Mouse (Mus musculus) MN1 (cell line): ENCODE data around the gene Cdk11b.
"Not testable (repeated sequence)": the region's sequence is repeated elsewhere in the genome, so short reads cannot be mapped to it uniquely, and the experiment has no call there.

ENCODE experiments used
- DNase-seq: peaks from one replicate; pipeline ENCODE4 v3.0.0-alpha.2; 2016; ENCODE audit warnings: low spot score

Cdk11b gene

DNA sequence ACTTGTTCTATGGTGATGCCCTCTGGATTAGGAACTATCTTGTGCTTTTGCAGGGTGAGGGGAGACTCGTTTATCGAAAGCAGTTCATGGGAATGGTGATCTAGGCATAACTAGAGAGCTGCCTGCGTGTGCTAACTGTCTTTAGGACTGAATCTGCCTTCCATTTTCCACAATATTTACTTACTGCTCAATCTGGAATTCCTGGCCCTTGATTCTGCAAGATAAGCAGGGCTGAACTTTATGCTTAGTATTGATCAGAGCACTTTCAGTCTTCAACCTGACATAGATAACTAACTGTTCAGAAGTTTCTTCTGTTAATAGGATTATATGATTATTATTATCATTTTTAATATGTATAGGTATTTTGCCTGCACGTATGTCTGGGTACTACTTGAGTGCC lies 19.5 kb upstream of the Cdk11b start:
- DNase-seq: no peak

DNA sequence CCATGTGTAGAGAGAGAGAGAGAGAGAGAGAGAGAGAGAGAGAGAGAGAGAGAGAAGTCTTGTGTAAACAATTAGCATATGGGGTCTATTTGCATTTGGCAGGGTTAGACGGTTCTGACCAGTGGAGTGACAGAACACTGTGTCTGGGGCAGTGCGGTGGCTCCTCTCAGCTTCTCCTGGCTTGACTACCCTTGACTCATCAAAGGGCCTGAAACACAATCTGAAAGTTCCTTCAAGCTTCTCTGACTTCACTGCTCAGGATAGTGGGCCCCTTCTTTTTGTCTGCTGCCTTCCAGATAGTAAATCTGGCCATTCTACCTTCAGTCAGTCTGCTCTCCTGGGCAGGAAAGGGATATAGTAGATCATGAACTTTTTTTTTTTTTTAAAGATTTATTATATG lies 17.8 kb upstream of the Cdk11b start:
- no peak for DNase-seq

DNA sequence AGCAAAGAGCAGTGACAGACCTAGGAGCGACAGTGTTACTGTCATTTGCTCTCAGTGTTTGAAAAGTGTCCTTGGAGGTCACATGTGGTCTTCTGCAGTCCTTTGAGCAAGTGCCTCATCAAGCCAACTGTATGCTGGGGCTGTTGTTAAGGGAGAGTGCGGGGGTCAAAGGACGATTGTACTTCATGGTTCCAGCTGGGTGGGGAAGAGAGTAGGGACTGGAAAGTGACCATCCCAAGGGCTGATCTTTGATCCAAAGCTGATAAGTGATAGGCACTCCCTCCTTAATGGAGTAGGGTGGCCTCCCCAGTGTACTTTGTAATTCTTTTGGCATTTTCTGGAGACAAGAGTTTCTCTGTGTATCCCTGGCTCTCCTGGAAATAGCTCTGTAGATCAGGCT lies 12.8 kb upstream of the Cdk11b start:
- DNase-seq: no peak

DNA sequence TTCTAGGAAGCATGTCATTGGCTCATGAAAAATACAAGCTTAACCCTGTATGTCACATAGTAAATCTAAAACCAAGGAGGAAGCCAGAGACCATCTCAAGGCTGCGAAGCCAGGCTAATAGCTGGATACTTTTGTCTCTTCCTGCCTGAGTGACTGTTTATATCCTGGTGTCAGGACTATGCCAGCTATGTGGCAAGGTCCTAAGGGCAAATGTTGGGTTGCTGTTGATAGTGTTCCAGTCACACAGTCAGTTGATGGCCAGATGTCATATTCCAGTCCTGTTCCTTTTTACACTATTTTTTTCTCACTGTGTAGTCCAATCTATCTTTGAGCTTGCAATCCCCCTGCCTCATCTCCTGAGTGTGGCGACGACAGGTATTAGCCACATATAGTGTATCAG lies 11.4 kb upstream of the Cdk11b start:
- DNase-seq: no peak

DNA sequence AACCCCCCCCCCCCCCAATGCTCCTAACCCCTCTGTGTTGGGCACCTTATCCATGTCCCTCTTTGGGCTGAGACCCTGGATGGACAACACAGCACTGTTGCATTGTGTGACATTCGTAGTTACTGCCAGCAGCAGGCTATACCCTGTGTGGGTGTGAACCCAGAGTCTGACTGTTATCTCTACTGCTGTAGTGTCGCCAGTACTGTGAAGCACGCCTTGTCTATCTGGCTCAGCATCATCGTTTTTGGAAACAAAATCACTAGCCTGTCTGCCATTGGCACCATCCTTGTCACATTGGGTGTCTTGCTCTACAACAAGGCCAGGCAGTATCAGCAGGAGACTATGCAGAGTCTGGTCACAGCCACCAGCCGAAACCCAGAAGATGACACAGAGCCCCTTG lies 6.3 kb upstream of the Cdk11b start:
- DNase-seq: no peak

DNA sequence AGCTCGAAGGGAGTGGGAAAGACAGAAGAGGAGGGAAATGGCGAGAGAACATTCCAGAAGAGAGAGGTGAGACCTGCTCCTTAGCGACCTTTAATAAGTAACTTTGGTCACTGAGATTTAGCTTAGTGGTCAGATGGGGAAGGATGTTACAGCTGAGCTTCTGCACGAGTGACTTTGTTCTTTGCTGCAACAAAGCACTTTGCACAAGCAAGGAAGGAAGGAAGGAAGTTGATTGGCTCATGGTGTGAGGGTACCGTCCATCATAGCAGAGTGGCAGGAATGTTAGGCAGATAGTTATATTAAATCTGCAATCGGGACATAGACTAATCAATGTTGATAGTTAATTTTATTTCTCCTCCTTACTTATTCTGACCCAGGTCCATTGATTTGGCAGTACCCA lies 5.6 kb downstream of the Cdk11b start:
- no peak for DNase-seq

DNA sequence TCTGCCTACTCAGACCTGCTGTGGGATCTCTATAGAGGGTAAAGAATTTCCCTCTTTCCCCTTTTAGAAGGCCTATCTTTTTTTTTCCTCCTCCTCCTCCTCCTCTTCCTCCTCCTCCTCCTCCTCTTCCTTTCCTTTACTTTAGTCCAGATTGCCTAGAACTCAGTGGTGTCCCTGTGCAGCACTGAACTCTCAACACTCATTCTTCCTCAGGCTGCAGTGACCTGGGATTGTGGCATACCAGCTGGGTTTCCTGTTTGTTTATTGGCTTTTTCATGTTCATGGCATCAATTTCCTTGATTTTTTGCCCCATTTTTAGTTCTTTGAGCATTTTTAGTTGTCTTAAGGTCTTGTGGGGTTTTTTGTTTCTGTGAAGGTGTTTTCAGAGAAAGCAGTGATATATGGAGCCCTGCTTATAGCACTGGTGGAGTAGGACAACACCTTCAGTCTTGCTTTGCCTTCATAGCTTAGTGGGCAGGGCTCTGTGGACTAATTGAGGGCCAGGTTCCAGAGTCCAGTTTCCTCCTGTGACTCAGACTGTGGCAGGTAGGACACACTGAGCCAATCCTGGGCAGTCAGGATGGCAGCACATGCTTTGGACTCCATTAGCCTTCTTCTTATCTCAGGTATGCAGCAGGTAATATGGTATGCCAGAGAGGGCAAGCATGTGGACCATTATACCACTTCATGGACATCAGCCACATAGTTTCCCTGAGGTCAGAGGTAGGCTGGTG lies 11.3 kb downstream of the Cdk11b start:
- no peak for DNase-seq

DNA sequence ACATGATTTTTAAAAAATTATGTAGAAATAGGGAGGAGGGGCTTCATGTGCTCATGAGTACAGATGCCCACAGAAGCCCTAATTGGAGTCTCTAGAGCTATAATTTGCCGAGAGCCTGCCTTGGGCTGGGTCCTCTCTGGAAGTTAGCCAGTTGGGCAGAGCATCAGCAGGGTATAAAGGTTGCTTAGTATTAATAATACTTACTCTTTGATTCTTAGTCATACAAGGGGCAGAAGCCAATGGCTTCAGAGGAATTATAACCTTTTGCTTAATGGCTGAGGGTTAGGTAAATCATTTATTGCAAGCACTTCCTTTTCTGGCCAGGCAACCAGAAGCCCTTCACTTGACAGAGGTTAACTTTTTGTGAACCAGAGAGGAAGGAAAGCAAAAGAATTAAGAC lies 18.9 kb downstream of the Cdk11b start:
- no peak for DNase-seq

DNA sequence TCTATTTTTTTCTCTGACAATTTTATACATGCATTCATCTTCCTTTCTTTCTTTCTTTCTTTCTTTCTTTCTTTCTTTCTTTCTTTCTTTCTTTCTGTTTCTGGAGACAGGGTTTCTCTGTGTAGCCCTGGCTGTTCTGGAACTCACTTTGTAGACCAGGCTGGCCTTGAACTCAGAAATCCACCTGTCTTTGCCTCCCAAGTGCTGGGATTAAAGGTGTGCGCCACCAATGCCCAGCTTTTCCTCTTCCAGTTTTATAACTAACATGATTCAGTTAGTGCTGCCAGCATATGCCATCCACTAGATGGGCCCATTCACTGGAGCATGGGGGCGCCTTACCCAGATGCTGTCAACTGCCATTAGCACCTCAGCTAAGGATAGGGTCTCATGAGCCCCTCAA lies 20.7 kb downstream of the Cdk11b start, which contains the start of gene Gm10563:
Gene Gm10563, minus strand, starts transcription at position 101 of the 400 bp plus-strand sequence.
- not testable (repeated sequence) for DNase-seq

DNA sequence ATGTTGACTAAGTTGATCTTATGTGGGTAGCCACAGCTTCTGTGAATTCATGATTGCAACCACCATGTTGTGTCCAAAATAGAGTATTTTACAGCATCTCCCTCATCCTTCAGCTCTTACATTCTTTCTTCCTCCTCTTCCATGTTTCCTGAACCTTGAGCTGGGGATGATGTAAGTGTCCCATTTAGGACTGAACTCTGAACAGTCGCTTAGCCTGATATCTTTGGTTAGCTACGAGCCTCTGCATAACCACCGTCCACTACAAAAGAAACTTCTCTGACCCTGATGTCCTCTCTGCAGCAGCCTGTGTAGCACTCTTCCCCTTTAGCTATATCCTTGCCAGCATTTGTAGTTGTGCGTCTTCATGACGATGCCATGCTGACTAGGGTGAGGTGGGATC lies 21.1 kb downstream of the Cdk11b start:
- no peak for DNase-seq

DNA sequence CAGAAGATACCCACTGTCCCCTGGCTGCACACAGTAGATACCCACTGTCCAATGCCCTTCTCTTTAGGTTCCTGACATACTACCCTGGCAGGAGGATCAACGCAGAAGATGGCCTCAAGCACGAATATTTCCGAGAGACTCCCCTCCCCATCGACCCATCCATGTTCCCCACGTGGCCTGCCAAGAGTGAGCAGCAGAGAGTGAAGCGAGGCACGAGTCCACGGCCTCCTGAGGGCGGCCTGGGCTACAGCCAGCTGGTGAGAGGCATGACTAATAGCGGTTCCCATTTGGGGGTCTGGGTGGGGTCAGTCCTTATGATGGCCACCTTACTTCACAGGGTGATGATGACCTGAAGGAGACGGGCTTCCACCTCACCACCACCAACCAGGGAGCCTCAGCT lies 24.7 kb downstream of the Cdk11b start:
- no peak for DNase-seq

DNA sequence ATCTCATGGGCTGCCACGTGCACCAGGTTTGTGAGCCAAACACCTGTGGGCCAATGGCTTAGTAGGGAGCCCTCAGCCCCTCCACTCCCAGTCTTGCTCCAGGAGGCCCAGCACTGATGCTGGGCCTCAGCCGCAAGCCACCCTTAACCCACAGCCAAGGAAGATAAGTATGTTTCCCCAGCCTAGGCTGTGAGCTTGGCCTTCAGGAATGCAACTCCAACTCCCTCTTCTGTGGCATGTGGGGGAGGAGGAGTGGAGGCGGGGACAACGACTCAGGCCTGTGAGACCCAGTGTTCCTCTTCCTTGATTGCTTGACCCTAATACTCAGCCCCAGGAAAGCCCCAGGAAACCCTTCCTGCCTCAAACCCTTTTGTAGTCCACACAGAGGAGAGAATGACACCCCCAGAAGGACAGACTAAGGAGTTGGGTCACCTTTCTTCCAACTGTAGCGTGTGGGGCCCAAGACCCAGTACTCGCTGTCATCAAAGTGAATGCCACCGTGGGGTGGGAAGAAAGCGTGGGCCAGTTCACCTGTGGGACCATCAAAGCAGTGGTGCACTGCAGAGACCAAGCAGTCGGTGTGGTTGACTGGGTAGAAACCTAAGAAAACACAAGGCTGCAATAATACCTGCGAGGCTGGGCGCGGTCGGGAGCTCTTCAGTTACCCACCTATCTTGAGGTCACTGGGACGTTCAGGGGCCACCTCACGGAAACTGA lies 27.1 kb downstream of the Cdk11b start:
- DNase-seq: no peak

DNA sequence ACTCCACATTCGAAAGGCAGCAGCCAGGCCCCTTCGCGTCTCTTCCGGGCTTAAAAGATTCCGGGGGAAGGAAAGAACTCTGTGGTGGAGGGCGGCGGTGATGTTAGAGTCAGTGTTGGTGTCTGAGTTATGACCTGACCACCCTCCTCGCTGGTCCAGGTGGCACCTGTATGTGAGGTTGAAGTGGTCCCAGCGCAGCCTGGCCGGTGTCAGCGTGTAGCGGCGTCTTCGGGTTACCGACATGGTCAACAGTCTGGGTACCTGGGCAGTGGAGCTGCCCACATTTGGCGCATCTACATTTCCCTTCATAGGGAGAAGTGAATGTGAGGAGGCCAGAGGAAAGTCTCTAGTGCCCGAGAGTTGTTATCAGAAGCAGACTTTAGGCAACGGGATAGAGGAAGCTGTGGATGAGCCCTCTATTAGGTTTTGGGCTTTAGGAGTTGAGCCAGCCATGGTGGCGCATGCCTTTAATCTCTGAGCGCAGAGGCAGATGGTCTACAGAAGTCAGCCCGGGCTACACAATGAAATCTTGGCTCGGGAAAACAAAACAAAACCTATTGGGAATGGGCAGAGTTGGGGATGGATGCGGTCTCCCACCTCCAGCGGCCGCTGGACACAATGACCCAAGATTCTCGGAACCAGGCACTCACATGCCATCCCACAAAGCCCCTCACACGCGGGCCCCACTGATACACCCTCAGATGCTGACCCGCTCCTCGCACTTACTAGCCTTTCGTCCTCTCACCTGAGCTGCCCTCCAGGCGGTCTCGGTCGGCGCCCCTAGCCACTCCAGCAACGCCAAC lies 27.8 kb downstream of the Cdk11b start:
- no peak for DNase-seq

DNA sequence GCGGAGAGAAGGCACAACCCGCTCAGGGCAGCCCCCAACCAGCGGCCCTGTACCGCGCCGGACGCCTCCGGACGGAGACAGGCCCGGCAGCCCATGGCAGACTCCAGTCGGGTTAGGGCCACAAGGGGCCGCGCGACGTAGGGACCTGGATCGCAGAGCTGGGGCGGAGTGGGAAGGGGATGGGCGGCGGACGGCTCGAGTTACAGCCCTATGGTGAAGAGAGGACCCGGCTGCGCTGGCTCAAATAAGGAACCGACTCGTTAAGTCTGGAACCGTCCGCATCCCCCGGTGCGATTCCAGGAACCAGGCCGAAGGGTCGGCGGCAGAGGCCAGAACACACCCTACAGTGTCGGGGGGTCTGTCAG lies 28.4 kb downstream of the Cdk11b start, which contains the start of gene Mmp23:
Gene Mmp23, minus strand, starts transcription at position 299 of the 365 bp plus-strand sequence.
- peak; percentile 49 for DNase-seq

DNA sequence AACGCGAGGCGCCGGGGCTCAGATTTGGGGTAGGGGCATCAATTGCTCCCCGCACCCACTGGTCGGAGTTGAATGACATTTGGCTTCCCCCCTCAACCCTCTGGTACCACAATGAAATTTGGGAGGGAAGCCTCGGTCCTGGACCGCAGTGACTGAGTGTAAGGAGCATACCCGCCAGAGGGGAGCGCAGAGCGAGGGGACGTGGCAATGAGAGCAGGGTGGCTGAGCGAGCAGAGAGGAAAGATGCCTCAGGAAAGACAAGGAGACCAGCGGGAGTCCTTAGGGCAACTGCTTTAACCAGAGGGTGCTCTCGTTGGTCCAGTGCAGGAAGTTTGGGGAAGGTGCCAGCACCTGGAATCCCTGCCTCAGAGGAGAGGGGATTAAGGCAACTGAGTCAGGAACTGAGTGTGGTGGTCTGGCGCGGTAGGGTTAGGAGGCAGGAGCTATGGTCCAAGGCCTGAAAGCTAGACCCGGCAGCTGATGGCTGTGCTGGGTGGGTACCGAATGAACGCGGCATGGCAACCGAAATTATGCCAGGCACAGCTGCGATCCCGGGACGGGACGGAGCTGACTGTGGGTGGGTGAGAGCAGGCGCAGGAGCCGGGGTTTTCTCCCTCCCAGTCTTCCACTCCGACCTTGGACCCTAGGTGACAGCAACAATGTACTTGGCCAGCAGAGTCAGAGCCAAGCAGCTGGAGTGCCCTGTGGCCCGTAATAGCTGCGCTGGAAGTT lies 29.0 kb downstream of the Cdk11b start:
- peak; percentile 58 for DNase-seq

DNA sequence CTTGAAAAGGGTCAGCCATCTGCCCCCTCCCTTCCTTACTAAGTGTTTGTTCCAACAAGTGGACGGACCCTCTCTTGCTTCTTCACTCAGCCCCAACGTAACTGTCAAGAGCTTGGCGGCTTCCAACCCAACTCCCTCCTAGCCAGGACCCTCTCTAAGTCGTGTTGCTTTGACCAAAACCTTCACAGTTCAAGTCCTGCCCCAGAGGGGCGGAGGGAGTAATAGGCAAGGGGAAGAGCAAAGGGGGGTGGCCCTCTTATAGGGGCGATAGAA lies 29.5 kb downstream of the Cdk11b start:
- no peak for DNase-seq

DNA sequence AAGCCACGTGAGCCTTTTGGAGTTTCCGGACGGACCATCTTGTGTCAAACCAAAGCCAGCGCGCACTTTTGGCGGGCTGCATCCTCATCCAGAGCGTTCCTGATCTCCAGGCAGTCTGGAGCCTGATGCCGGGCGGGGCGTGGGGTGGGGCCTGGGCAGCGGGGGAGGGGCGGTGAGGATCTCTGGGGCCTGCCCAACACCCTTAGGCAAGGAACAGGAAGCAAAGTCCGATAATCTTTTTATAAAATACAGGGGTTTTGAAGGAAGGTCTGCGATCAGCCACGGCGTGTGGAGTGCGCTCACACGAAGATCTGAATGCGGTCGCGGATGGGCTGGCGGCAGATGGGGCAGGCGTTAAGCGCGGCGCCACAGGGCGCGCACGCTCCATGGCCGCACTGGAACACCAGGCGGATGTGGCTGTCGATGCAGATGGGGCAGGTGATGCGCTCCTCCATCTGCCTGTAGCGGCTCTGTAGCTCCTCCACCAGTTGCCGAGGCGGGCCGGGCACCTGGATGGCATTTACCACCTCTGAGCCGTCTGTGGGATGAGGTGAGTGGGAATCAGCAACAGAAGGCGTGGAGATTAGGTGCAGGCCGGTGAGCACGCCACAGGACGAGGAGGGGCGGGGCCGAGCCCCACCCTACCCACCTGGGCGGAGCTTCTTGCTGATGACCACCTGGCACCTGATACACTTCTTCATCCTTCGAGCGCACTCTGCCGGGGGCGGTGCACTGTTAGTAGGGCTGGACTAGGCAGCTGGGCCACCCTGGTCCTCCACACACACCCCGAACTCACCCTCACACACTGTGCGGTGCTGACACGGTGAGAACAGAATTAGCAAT lies 30.0 kb downstream of the Cdk11b start:
- DNase-seq: peak; percentile 70

DNA sequence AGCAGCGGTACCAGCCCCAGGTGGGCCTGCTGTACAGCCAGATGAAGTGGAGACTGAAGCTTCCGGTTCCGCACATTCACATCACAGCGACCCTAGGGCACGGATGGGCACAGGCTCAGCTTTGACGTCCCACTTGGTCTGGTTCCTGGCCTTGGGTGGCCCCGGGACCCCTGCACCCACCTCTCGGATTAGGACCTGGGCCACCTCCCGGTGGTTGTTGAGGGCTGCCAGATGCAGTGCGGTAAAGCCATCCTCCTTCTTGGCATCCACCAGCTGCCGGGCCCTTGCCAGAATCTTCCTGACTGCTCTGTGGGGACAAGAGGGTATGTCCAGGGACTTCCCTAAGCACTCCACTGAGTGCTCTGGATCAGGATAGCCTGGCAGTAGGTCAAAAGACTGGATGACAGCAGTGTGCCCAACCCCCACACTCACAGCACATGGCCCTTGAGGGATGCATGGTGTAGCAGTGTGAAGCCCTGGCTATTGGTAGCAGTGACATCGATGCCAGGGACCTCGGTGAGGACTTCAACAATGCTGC lies 31.6 kb downstream of the Cdk11b start:
- DNase-seq: peak; percentile 75

DNA sequence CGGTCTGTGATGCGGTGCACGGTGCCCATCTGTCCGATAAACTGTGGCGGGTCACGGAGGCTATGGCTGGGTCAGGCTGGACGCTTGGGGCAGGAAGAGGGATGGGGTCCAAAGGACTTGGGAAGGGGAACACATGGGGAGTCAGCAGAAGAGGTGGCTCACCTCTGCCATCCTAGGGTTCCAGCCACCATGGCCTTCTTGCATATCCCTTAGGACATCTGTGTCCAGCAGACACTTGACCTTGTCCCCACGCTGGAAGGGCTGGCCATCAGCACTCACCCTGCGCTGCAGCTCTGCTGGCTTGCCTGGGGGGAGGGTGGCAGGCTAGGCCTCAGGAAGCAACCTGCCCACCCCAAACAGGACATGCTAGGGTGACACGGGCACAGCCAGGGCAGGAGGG lies 34.3 kb downstream of the Cdk11b start:
- no peak for DNase-seq

DNA sequence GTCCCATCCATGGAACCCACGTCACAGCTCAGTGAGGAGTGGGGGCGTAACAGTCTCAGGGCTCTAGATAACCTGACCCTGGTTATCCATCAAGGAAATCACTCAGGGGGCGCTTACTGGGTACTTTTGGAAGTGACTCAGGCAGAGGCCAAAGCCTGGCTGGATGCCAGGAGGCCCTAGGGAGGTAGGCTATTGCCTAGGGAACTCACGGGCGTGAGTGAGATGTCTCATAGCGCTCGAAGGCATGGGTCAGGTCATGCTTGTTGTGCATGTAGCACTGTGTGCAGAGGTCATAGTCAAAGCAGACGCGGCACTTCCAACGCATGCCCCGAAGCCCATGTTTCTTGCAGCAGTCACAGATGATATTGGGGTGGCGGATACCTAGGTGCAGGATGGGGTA lies 36.0 kb downstream of the Cdk11b start:
- peak; percentile 84 for DNase-seq

DNA sequence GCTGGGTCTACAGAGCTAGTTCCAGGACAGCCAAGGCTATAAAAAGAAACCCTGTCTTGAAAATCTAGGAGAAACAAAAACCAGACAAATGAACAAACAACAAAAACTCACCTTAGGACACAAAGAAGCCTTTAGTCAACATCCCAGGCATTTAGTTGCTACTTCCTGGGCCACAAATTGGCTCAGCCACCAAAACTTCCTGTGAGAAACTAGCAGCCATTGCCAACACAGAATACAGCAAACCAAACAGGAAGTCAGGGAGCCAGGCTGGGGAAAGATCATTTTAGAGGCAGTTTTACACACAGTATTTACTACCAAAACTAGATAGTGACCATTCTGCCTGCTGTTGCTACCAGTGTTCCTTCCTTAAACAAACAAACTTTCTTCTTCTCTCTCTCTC lies 42.2 kb downstream of the Cdk11b start:
- no peak for DNase-seq
